Comparison of ENCODE assay signal across 12 mouse cellular contexts in the genomic region with DNA sequence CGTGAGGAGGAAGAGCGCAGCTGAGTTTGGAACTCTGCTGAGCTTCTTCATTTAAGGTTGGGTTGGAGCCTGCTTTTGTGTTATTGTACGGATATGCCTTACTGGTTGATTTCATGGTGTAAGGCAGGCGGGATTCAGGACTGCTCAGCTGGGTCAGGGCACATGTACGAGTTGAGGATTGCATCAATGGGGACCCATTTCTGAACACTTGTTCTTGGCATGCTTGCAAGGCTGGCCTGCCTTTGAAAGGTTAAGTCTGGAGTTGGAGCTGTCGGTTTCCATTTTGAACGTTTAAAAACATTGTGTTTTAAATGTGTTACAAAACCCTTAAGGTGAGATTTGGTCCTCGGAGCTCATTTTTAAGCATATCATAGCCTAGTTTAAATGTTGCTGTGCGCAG. TPM values are rescaled to one million over a fixed set of nuclear protein-coding genes. Genes with fewer than 3 reads are reported as not detected.
DNase-seq lines count a peak whose midpoint lies in the region; ATAC-seq lines count a peak whose summit lies in the region.
"Had no signal": no experiment of that assay in that cellular context is flagged by ENCODE, and none has a peak within 500 bp of the region (broad histone marks: within the 10 kb centered on the region; RNA-seq: fewer than 3 reads in every experiment).

No protein-coding gene starts in this region.

- no peak overlapping the region for H3K4me2 ChIP-seq in heart, embryonic 11.5 days
- no peak overlapping the region for H3K4me2 ChIP-seq in forebrain, embryonic 15.5 days (replicated peaks)
- no peak overlapping the region for H3K4me2 ChIP-seq in liver, embryonic 16.5 days (ENCODE audit: low read depth, low read length)
- no peak overlapping the region for H3K4me2 ChIP-seq in intestine, embryonic 16.5 days (ENCODE audit: low read depth, low read length)

- H3K27me3 ChIP-seq in heart, embryonic 11.5 days (ENCODE audit: control insufficient read depth, insufficient read depth, low read length) = no peaks in the 10 kb centered on the region
- H3K27me3 ChIP-seq in forebrain, embryonic 15.5 days = no peaks in the 10 kb centered on the region
- no peaks in the 10 kb centered on the region for H3K27me3 ChIP-seq in liver, embryonic 16.5 days (ENCODE audit: control insufficient read depth, insufficient read depth, low read depth, low read length)
- no peaks in the 10 kb centered on the region for H3K27me3 ChIP-seq in intestine, embryonic 16.5 days (replicated peaks; ENCODE audit: control insufficient read depth, insufficient read depth, low read length)
- H3K27me3 ChIP-seq: limb, embryonic 15.5 days; neural tube, embryonic 12.5 days; Patski had no signal

- no peaks in the 10 kb centered on the region for H3K9me3 ChIP-seq in heart, embryonic 11.5 days (replicated peaks; ENCODE audit: control insufficient read depth, low read length)
- no peaks in the 10 kb centered on the region for H3K9me3 ChIP-seq in forebrain, embryonic 15.5 days
- no peaks in the 10 kb centered on the region for H3K9me3 ChIP-seq in liver, embryonic 16.5 days (replicated peaks; ENCODE audit: control insufficient read depth, low read length)
- H3K9me3 ChIP-seq in intestine, embryonic 16.5 days (ENCODE audit: control insufficient read depth, low read length) = no peaks in the 10 kb centered on the region
- H3K9me3 ChIP-seq: limb, embryonic 15.5 days; neural tube, embryonic 12.5 days had no signal

- no peak for DNase-seq in heart, postnatal 4 days
- DNase-seq in adipocyte (ENCODE audit: low spot score) = peak; percentile 56
- no peak for DNase-seq in adrenal gland, postnatal 4 days (ENCODE audit: low spot score in 2 of 2)
- no peak for DNase-seq in ovary, postnatal 14 days (ENCODE audit: low spot score)
- DNase-seq: cerebellum, postnatal 25 days had no signal

- peaks cover 43% of the 10 kb centered on the region for H3K4me1 ChIP-seq in heart, embryonic 11.5 days (ENCODE audit: control insufficient read depth, insufficient read depth, low read length)
- peaks cover 49% of the 10 kb centered on the region for H3K4me1 ChIP-seq in forebrain, embryonic 15.5 days
- H3K4me1 ChIP-seq in liver, embryonic 16.5 days (ENCODE audit: control insufficient read depth, low read depth, low read length) = no peaks in the 10 kb centered on the region; the same call in 1 of the 2 replicates
- H3K4me1 ChIP-seq in intestine, embryonic 16.5 days (ENCODE audit: control insufficient read depth, insufficient read depth, low read length) = peaks cover 28% of the 10 kb centered on the region

- peak overlapping the region; percentile 77 for H3K27ac ChIP-seq in heart, embryonic 11.5 days (ENCODE audit: low read depth, low read length)
- H3K27ac ChIP-seq in forebrain, embryonic 15.5 days (replicated peaks) = peak overlapping the region; percentile 72; the same call in 1 of the 2 replicates
- peak overlapping the region; percentile 50 for H3K27ac ChIP-seq in liver, embryonic 16.5 days (ENCODE audit: low read length)
- H3K27ac ChIP-seq in intestine, embryonic 16.5 days (ENCODE audit: low read length) = no peak overlapping the region

- 78% methylated on average over 9 of the region's 9 CpGs for WGBS in heart, embryonic 11.5 days (ENCODE audit: insufficient replicate concordance)
- 81% methylated on average over 9 of the region's 9 CpGs for whole genome bisulfite sequencing in forebrain, embryonic 15.5 days
- 65% methylated on average over 9 of the region's 9 CpGs for WGBS in liver, embryonic 16.5 days (ENCODE audit: insufficient replicate concordance)
- 80% methylated on average over 9 of the region's 9 CpGs for WGBS in intestine, embryonic 16.5 days

- H3K36me3 ChIP-seq in heart, embryonic 11.5 days (ENCODE audit: control insufficient read depth, insufficient read depth, low read length) = 0 out of 2 replicates have a peak, but pooled peaks cover 4% of the 10 kb centered on the region
- H3K36me3 ChIP-seq in forebrain, embryonic 15.5 days = no peaks in the 10 kb centered on the region
- no peaks in the 10 kb centered on the region for H3K36me3 ChIP-seq in liver, embryonic 16.5 days (ENCODE audit: control insufficient read depth, insufficient read depth)
- H3K36me3 ChIP-seq in intestine, embryonic 16.5 days (ENCODE audit: control insufficient read depth, insufficient read depth, low read length) = no peaks in the 10 kb centered on the region
- H3K36me3 ChIP-seq: neural tube, embryonic 12.5 days had no signal

- H3K9ac ChIP-seq in heart, embryonic 11.5 days (ENCODE audit: low read depth, low read length) = no peak overlapping the region
- H3K9ac ChIP-seq in forebrain, embryonic 15.5 days (replicated peaks) = no peak overlapping the region
- H3K9ac ChIP-seq in liver, embryonic 16.5 days (ENCODE audit: low read depth, low read length) = no peak overlapping the region
- no peak overlapping the region for H3K9ac ChIP-seq in intestine, embryonic 16.5 days (ENCODE audit: low read depth, low read length)
- H3K9ac ChIP-seq: limb, embryonic 15.5 days; neural tube, embryonic 12.5 days had no signal

- no peak overlapping the region for H3K4me3 ChIP-seq in heart, embryonic 11.5 days (ENCODE audit: low read depth, low read length)
- H3K4me3 ChIP-seq in forebrain, embryonic 15.5 days = no peak overlapping the region
- H3K4me3 ChIP-seq in liver, embryonic 16.5 days (ENCODE audit: low read depth, low read length) = no peak overlapping the region
- no peak overlapping the region for H3K4me3 ChIP-seq in intestine, embryonic 16.5 days (ENCODE audit: low read length)
- H3K4me3 ChIP-seq: limb, embryonic 15.5 days; neural tube, embryonic 12.5 days had no signal

- no peak for ATAC-seq in heart, embryonic 11.5 days (replicated peaks; ENCODE audit: insufficient number of reproducible peaks, low FRiP score, low TSS enrichment)
- ATAC-seq in forebrain, embryonic 15.5 days (replicated peaks) = no peak
- ATAC-seq in liver, embryonic 16.5 days (ENCODE audit: low read depth) = no peak
- no peak for ATAC-seq in intestine, embryonic 16.5 days
- ATAC-seq: Patski had no signal

RNA-seq across cellular contexts. Expression of gene Fto, which starts 15.7 kb away (rescaled TPM):
- 70.1 and 81.9 TPM in 2 replicates for polyA plus RNA-seq in heart, embryonic 11.5 days (2014; fragmentation: Nextera tagmentation; extraction: Ambion mirVana)
- 10 to 100 TPM; 81.5 to 87.0 TPM for total RNA-seq in heart, postnatal 4 days (2021)
- 111 and 114 TPM in 2 replicates for polyA plus RNA-seq in forebrain, embryonic 15.5 days (2015; fragmentation: Nextera tagmentation; extraction: Ambion mirVana)
- 18.2 and 19.9 TPM in 2 replicates for polyA plus RNA-seq in liver, embryonic 16.5 days (2015; fragmentation: Nextera tagmentation; extraction: Ambion mirVana)
- polyA plus RNA-seq in intestine, embryonic 16.5 days (2015; fragmentation: Nextera tagmentation; extraction: Ambion mirVana) = 56.0 and 58.1 TPM in 2 replicates
- total RNA-seq in adrenal gland, postnatal 4 days (2021) = 10 to 100 TPM; 95.4 to 98.1 TPM

RNA-seq across cellular contexts. Expression of gene Rpgrip1l, which starts 16.0 kb away (rescaled TPM):
- polyA plus RNA-seq in heart, embryonic 11.5 days (2014; fragmentation: Nextera tagmentation; extraction: Ambion mirVana) = 8.0 and 9.6 TPM in 2 replicates
- 1 to 10 TPM; 3.5 to 4.9 TPM for total RNA-seq in heart, postnatal 4 days (2021)
- polyA plus RNA-seq in forebrain, embryonic 15.5 days (2015; fragmentation: Nextera tagmentation; extraction: Ambion mirVana) = 13.6 and 14.0 TPM in 2 replicates
- 1.7 and 2.0 TPM in 2 replicates for polyA plus RNA-seq in liver, embryonic 16.5 days (2015; fragmentation: Nextera tagmentation; extraction: Ambion mirVana)
- polyA plus RNA-seq in intestine, embryonic 16.5 days (2015; fragmentation: Nextera tagmentation; extraction: Ambion mirVana) = 3.0 and 4.1 TPM in 2 replicates
- 1 to 10 TPM; 6.0 to 8.6 TPM for total RNA-seq in adrenal gland, postnatal 4 days (2021)
